Comparison of ENCODE assay signal across 35 mouse cellular contexts in the genomic region with DNA sequence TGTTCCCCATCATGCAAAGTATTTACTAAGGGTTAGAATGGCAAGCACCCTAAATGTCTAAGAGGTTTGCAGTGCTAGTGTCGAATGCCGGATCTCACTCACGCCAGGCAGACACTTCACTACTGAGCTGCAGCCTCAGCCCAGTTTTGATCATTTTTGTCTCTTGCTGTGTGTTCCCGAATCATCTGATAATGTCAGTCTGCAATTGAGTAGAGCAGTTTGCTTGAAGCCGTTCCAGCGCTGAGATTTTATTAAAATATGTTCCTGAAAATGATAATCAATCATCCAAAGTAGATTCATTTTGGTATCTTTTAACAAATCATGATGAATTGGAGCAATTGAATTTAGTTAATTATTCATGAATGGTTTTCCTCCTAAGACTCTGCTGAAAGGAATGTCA. TPM values are rescaled to one million over a fixed set of nuclear protein-coding genes. Genes with fewer than 3 reads are reported as not detected.
"Had no signal": no experiment of that assay in that cellular context is flagged by ENCODE, and none has a peak within 500 bp of the region (broad histone marks: within the 10 kb centered on the region; RNA-seq: fewer than 3 reads in every experiment).

No protein-coding gene starts in this region.

- H3K9ac ChIP-seq: limb, embryonic 12.5 days; limb, embryonic 13.5 days; limb, embryonic 15.5 days; liver, embryonic 12.5 days; liver, embryonic 13.5 days; liver, embryonic 14.5 days; liver, embryonic 15.5 days; liver, postnatal 0 days; lung, embryonic 14.5 days; lung, embryonic 15.5 days; midbrain, embryonic 12.5 days; midbrain, embryonic 13.5 days; midbrain, embryonic 15.5 days; neural tube, embryonic 12.5 days; neural tube, embryonic 13.5 days had no signal

- DNase-seq: left cerebral cortex, postnatal 4 days; liver; liver, embryonic 13.5 days; liver, postnatal 0 days; lung, adult 18-20 months; lung, adult 2 months; lung, embryonic 14.5 days; lung, postnatal 10 days; lung, postnatal 14 days; lung, postnatal 36 days; lung, postnatal 4 days; midbrain, embryonic 14.5 days had no signal

- H3K27ac ChIP-seq: limb, embryonic 10.5 days; limb, embryonic 12.5 days; limb, embryonic 13.5 days; limb, embryonic 15.5 days; liver, embryonic 12.5 days; liver, embryonic 13.5 days; liver, embryonic 14.5 days; liver, embryonic 15.5 days; lung, embryonic 15.5 days; macrophage; midbrain, embryonic 10.5 days; midbrain, embryonic 12.5 days; midbrain, embryonic 13.5 days; midbrain, embryonic 15.5 days; neural tube, embryonic 12.5 days had no signal

- H3K4me1 ChIP-seq: liver, embryonic 12.5 days; liver, embryonic 13.5 days; liver, embryonic 15.5 days; megakaryocyte, embryonic 14.5 days; midbrain, embryonic 12.5 days; midbrain, embryonic 13.5 days; midbrain, embryonic 15.5 days; neural tube, embryonic 12.5 days had no signal

- H3K4me2 ChIP-seq: limb, embryonic 12.5 days; limb, embryonic 13.5 days; limb, embryonic 15.5 days; liver, embryonic 11.5 days; liver, embryonic 12.5 days; liver, embryonic 13.5 days; liver, embryonic 15.5 days; lung, embryonic 14.5 days; lung, embryonic 15.5 days; midbrain, embryonic 11.5 days; midbrain, embryonic 12.5 days; midbrain, embryonic 13.5 days; midbrain, embryonic 15.5 days; neural tube, embryonic 12.5 days; neural tube, embryonic 13.5 days had no signal

- H3K9me3 ChIP-seq: limb, embryonic 10.5 days; limb, embryonic 12.5 days; limb, embryonic 13.5 days; limb, embryonic 15.5 days; liver, embryonic 12.5 days; liver, embryonic 13.5 days; liver, embryonic 15.5 days; lung, embryonic 15.5 days; megakaryocyte, embryonic 14.5 days; midbrain, embryonic 10.5 days; midbrain, embryonic 12.5 days; midbrain, embryonic 13.5 days; midbrain, embryonic 15.5 days; neural tube, embryonic 12.5 days; neural tube, embryonic 13.5 days had no signal

- H3K27me3 ChIP-seq: limb, embryonic 12.5 days; limb, embryonic 13.5 days; limb, embryonic 15.5 days; liver, embryonic 12.5 days; liver, embryonic 13.5 days; liver, embryonic 15.5 days; lung, embryonic 15.5 days; megakaryocyte, embryonic 14.5 days; midbrain, embryonic 12.5 days; midbrain, embryonic 13.5 days; midbrain, embryonic 15.5 days; neural tube, embryonic 12.5 days; neural tube, embryonic 13.5 days had no signal

- ATAC-seq: liver, embryonic 12.5 days; liver, postnatal 0 days; lung, postnatal 0 days; midbrain, embryonic 13.5 days; midbrain, embryonic 15.5 days; midbrain, embryonic 16.5 days had no signal

- H3K4me3 ChIP-seq: limb, embryonic 10.5 days; limb, embryonic 12.5 days; limb, embryonic 13.5 days; limb, embryonic 15.5 days; liver, embryonic 12.5 days; liver, embryonic 13.5 days; liver, embryonic 15.5 days; lung, embryonic 15.5 days; megakaryocyte, embryonic 14.5 days; midbrain, embryonic 10.5 days; midbrain, embryonic 12.5 days; midbrain, embryonic 13.5 days; midbrain, embryonic 15.5 days; myocyte; neural tube, embryonic 12.5 days; neural tube, embryonic 13.5 days had no signal

RNA-seq across cellular contexts. Expression of a gene that starts 54.8 kb away (rescaled TPM):
- total RNA-seq: left cerebral cortex, postnatal 4 days; midbrain, postnatal 0 days had no signal
- polyA plus RNA-seq: limb, embryonic 10.5 days; limb, embryonic 12.5 days; liver, adult 2 months; midbrain, embryonic 10.5 days; midbrain, embryonic 11.5 days; midbrain, embryonic 13.5 days; midbrain, embryonic 14.5 days; midbrain, embryonic 16.5 days; neural tube, embryonic 13.5 days had no signal
